Mouse (Mus musculus): ENCODE measurements around the gene Cebpe. TPM values are rescaled to one million over a fixed set of nuclear protein-coding genes. Genes with fewer than 3 reads are reported as not detected.

Cebpe gene
- total RNA-seq, 1 experiment = not detected

DNA sequence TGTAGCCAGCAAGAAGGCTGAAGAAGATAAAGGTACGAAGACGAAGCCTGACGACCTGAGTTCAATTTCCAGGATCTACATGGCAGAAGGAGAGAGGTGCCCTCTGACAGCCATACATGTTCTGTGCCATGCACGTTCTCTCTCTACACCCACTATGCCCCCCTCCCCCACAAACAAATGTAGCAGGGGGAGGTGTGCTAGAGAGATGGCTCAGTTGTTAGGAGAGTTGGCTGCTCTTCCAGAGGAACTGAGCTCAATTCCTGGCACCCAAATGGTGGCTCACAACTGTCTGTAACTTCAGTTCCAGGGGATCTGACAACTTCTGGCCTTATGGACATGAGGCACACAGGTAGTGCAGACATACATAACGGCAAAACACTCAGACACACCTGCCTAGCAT is 35.7 kb downstream of the Cebpe start:
- TF ChIP-seq ZNF384 (IDR thresholded peaks at IDR 0.05; ENCODE audit: low read depth, low read length) = no peak
- no peak for TF ChIP-seq CHD2 (IDR thresholded peaks at IDR 0.05; ENCODE audit: low read depth, low read length)
- no peak for TF ChIP-seq HCFC1 (IDR thresholded peaks at IDR 0.05; ENCODE audit: borderline replicate concordance, insufficient read depth, low read length)
- no peak for TF ChIP-seq MAFK (IDR thresholded peaks at IDR 0.05; ENCODE audit: insufficient read depth, low read depth, low read length)
- no peak for TF ChIP-seq ZC3H11A (IDR thresholded peaks at IDR 0.05; ENCODE audit: borderline replicate concordance, low read depth, low read length)
- H3K27ac ChIP-seq (ENCODE audit: insufficient read depth, low read depth, low read length, poor library complexity, severe bottlenecking) = peak overlapping the region; percentile 12; the same call in 1 of the 2 replicates
- H3K4me1 ChIP-seq (ENCODE audit: control insufficient read depth in 2 of 2, insufficient read depth in 2 of 2, low read length in 2 of 2, poor library complexity in 1 of 2) = no peaks in the 10 kb centered on the region
- peaks cover 14% of the 10 kb centered on the region for H3K36me3 ChIP-seq (ENCODE audit: control insufficient read depth, insufficient read depth, low read length, poor library complexity, severe bottlenecking)
- no peaks in the 10 kb centered on the region for H3K9me3 ChIP-seq (ENCODE audit: control insufficient read depth, insufficient read depth, low read depth, low read length)
- DNase-seq (ENCODE audit: low read depth, low spot score) = no peak
- H3K9ac ChIP-seq (ENCODE audit: insufficient read depth, low read depth, low read length, poor library complexity, severe bottlenecking) = no peak overlapping the region
- in situ Hi-C loops (cut with MboI; ENCODE audit: low sequenced_read_pairs in 2 of 2, unreplicated experiment in 2 of 2) = no loop called here
- no peak overlapping the region for H3K4me3 ChIP-seq (ENCODE audit: insufficient read depth in 1 of 2, low read depth in 1 of 2, low read length in 2 of 2, poor library complexity in 1 of 2, severe bottlenecking in 1 of 2)

- in situ Hi-C loops (cut with MboI; ENCODE audit: low sequenced_read_pairs in 2 of 2, unreplicated experiment in 2 of 2) = no loop called here
- no peak for DNase-seq (ENCODE audit: low read depth, low spot score)
- H3K9me3 ChIP-seq (ENCODE audit: control insufficient read depth, insufficient read depth, low read depth, low read length) = no peaks in the 10 kb centered on the region
- H3K27ac ChIP-seq (ENCODE audit: insufficient read depth, low read depth, low read length, poor library complexity, severe bottlenecking) = no peak overlapping the region
- H3K4me1 ChIP-seq (ENCODE audit: control insufficient read depth in 2 of 2, insufficient read depth in 2 of 2, low read length in 2 of 2, poor library complexity in 1 of 2) = no peaks in the 10 kb centered on the region
- H3K9ac ChIP-seq (ENCODE audit: insufficient read depth, low read depth, low read length, poor library complexity, severe bottlenecking) = no peak overlapping the region
- H3K4me3 ChIP-seq (ENCODE audit: insufficient read depth in 1 of 2, low read depth in 1 of 2, low read length in 2 of 2, poor library complexity in 1 of 2, severe bottlenecking in 1 of 2) = no peak overlapping the region
- H3K36me3 ChIP-seq (ENCODE audit: control insufficient read depth, insufficient read depth, low read length, poor library complexity, severe bottlenecking) = peaks cover 14% of the 10 kb centered on the region
- TF ChIP-seq HCFC1 (IDR thresholded peaks at IDR 0.05; ENCODE audit: borderline replicate concordance, insufficient read depth, low read length) (no peak), ZNF384 (IDR thresholded peaks at IDR 0.05; ENCODE audit: low read depth, low read length) (no peak), MAFK (IDR thresholded peaks at IDR 0.05; ENCODE audit: insufficient read depth, low read depth, low read length) (no peak), ZC3H11A (IDR thresholded peaks at IDR 0.05; ENCODE audit: borderline replicate concordance, low read depth, low read length) (no peak)
These were observed 37.7 kb downstream of the Cebpe start for GRCm38 (mm10) chr14:54674317-54674716.

- Histone ChIP-seq H3K9ac (ENCODE audit: insufficient read depth, low read depth, low read length, poor library complexity, severe bottlenecking) (no peak overlapping the region), H3K4me1 (ENCODE audit: control insufficient read depth in 2 of 2, insufficient read depth in 2 of 2, low read length in 2 of 2, poor library complexity in 1 of 2) (no peaks in the 10 kb centered on the region), H3K4me3 (ENCODE audit: insufficient read depth in 1 of 2, low read depth in 1 of 2, low read length in 2 of 2, poor library complexity in 1 of 2, severe bottlenecking in 1 of 2) (no peak overlapping the region), H3K36me3 (ENCODE audit: control insufficient read depth, insufficient read depth, low read length, poor library complexity, severe bottlenecking) (peaks cover 15% of the 10 kb centered on the region), H3K27ac (ENCODE audit: insufficient read depth, low read depth, low read length, poor library complexity, severe bottlenecking) (no peak overlapping the region), H3K9me3 (ENCODE audit: control insufficient read depth, insufficient read depth, low read depth, low read length) (no peaks in the 10 kb centered on the region)
- in situ Hi-C loops (cut with MboI; ENCODE audit: low sequenced_read_pairs in 2 of 2, unreplicated experiment in 2 of 2) = no loop called here
- TF ChIP-seq HCFC1 (IDR thresholded peaks at IDR 0.05; ENCODE audit: borderline replicate concordance, insufficient read depth, low read length) (no peak), ZC3H11A (IDR thresholded peaks at IDR 0.05; ENCODE audit: borderline replicate concordance, low read depth, low read length) (0 out of 2 replicates have a peak, but pooled peaks have one; percentile 2), CHD2 (IDR thresholded peaks at IDR 0.05; ENCODE audit: low read depth, low read length) (no peak), MAFK (IDR thresholded peaks at IDR 0.05; ENCODE audit: insufficient read depth, low read depth, low read length) (no peak)
- no peak for DNase-seq (ENCODE audit: low read depth, low spot score)
These were observed 42.6 kb downstream of the Cebpe start for GRCm38 (mm10) chr14:54669381-54669780.

DNA sequence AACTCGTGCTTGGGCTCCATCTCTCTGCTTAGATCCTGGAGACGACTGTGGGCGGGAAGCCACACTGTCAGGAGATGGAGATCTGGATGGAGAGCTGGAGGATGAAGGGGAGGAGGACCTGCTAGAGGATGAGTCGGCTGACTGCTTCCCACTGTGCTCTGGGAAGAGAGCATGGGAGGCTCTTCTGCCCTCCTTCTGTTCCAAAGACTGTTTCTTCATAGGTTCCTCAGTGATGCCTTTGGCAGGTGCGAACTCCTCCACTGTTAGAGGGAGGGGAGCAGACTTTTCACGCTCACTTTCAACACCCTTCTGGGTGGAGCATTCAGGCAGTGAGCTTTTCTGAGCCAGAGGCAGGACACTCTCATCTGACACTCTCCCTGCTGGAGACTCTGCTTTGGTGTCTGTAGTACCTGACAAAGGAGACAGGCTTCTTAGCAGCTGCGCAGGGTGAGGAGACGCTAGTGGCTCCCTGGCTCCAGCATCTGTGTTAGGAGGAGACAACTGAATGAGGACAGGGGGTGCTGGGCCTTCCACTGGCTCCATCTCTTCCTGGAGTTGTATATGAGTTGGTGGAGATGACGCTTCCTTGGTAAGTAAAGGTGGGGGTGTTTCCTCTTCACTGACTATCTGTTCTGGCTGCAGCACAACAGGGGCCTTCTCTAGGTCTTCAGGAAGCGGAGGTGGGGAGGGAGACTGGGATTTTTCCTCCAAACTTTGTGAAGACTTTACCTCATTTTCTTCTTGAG is 47.3 kb downstream of the Cebpe start:
- no peak for DNase-seq (ENCODE audit: low read depth, low spot score)
- Histone ChIP-seq H3K4me3 (ENCODE audit: insufficient read depth in 1 of 2, low read depth in 1 of 2, low read length in 2 of 2, poor library complexity in 1 of 2, severe bottlenecking in 1 of 2) (no peak overlapping the region), H3K36me3 (ENCODE audit: control insufficient read depth, insufficient read depth, low read length, poor library complexity, severe bottlenecking) (peaks cover 40% of the 10 kb centered on the region), H3K9me3 (ENCODE audit: control insufficient read depth, insufficient read depth, low read depth, low read length) (no peaks in the 10 kb centered on the region), H3K4me1 (ENCODE audit: control insufficient read depth in 2 of 2, insufficient read depth in 2 of 2, low read length in 2 of 2, poor library complexity in 1 of 2) (no peaks in the 10 kb centered on the region), H3K9ac (ENCODE audit: insufficient read depth, low read depth, low read length, poor library complexity, severe bottlenecking) (no peak overlapping the region), H3K27ac (ENCODE audit: insufficient read depth, low read depth, low read length, poor library complexity, severe bottlenecking) (no peak overlapping the region)
- no peak for TF ChIP-seq CHD2 (IDR thresholded peaks at IDR 0.05; ENCODE audit: low read depth, low read length)
- no peak for TF ChIP-seq ZNF384 (IDR thresholded peaks at IDR 0.05; ENCODE audit: low read depth, low read length)
- TF ChIP-seq ZC3H11A (IDR thresholded peaks at IDR 0.05; ENCODE audit: borderline replicate concordance, low read depth, low read length) = no peak
- TF ChIP-seq HCFC1 (IDR thresholded peaks at IDR 0.05; ENCODE audit: borderline replicate concordance, insufficient read depth, low read length) = no peak
- no peak for TF ChIP-seq MAFK (IDR thresholded peaks at IDR 0.05; ENCODE audit: insufficient read depth, low read depth, low read length)
- in situ Hi-C loops (cut with MboI; ENCODE audit: low sequenced_read_pairs in 2 of 2, unreplicated experiment in 2 of 2) = no loop called here

Other genes with a start within 250 kb of the Cebpe start
- 20.8 and 48.1 TPM in 2 replicates for gene Lrp10, start 248.0 kb downstream of the Cebpe start, total RNA-seq (2012; rRNA removed)
- 0.85 and 1.4 TPM in 2 replicates for gene Rem2, start 236.1 kb downstream of the Cebpe start, total RNA-seq (2012; rRNA removed)
- 71.4 and 96.2 TPM in 2 replicates for gene Prmt5, start 194.6 kb downstream of the Cebpe start, total RNA-seq (2012; rRNA removed)
- 24.5 and 40.3 TPM in 2 replicates for gene Haus4, start 157.6 kb downstream of the Cebpe start, total RNA-seq (2012; rRNA removed)
- gene Ajuba, start 134.6 kb downstream of the Cebpe start, total RNA-seq (2012; rRNA removed) = 65.1 and 94.1 TPM in 2 replicates
- 4.8 and 6.4 TPM in 2 replicates for gene 4931414P19Rik, start 106.2 kb downstream of the Cebpe start, total RNA-seq (2012; rRNA removed)
- 202 and 317 TPM in 2 replicates for gene Psmb5, start 94.2 kb downstream of the Cebpe start, total RNA-seq (2012; rRNA removed)
- 0.11 TPM in 1 of 2 replicates, not detected in the other for gene Psmb11, start 90.7 kb downstream of the Cebpe start, total RNA-seq (2012; rRNA removed)
- gene Gm17606, start 71.2 kb downstream of the Cebpe start, total RNA-seq (2012; rRNA removed) = not detected in 2 replicates
- gene Cdh24, start 70.8 kb downstream of the Cebpe start, total RNA-seq (2012; rRNA removed) = 3.2 and 6.3 TPM in 2 replicates
- gene 1700123O20Rik, start 26.0 kb downstream of the Cebpe start, total RNA-seq (2012; rRNA removed) = 26.7 and 34.3 TPM in 2 replicates
- 121 and 196 TPM in 2 replicates for gene Acin1, start 25.2 kb downstream of the Cebpe start, total RNA-seq (2012; rRNA removed)
- gene Gm29776, start 13.3 kb downstream of the Cebpe start, total RNA-seq (2012; rRNA removed) = 0.09 and 0.26 TPM in 2 replicates
- 0.36 and 0.48 TPM in 2 replicates for gene Slc7a8, start 69.8 kb upstream of the Cebpe start, total RNA-seq (2012; rRNA removed)
- 1.5 and 1.9 TPM in 2 replicates for gene Rnf212b, start 102.0 kb upstream of the Cebpe start, total RNA-seq (2012; rRNA removed)
- gene Homez, start 158.8 kb upstream of the Cebpe start, total RNA-seq (2012; rRNA removed) = 2.5 and 3.9 TPM in 2 replicates
- 0.62 and 0.74 TPM in 2 replicates for gene Ppp1r3e, start 165.4 kb upstream of the Cebpe start, total RNA-seq (2012; rRNA removed)
- gene Bcl2l2, start 171.2 kb upstream of the Cebpe start, total RNA-seq (2012; rRNA removed) = 7.7 and 9.4 TPM in 2 replicates
- gene Gm20521, start 171.3 kb upstream of the Cebpe start, total RNA-seq (2012; rRNA removed) = 0.71 and 0.79 TPM in 2 replicates
- 76.8 and 117 TPM in 2 replicates for gene Pabpn1, start 180.3 kb upstream of the Cebpe start, total RNA-seq (2012; rRNA removed)
- gene Slc22a17, start 201.0 kb upstream of the Cebpe start, total RNA-seq (2012; rRNA removed) = 5.2 and 16.2 TPM in 2 replicates
- gene Efs, start 214.0 kb upstream of the Cebpe start, total RNA-seq (2012; rRNA removed) = 10.8 and 28.3 TPM in 2 replicates
- gene Il25, start 220.5 kb upstream of the Cebpe start, total RNA-seq (2012; rRNA removed) = 0.27 and 0.74 TPM in 2 replicates
- gene Cmtm5, start 224.1 kb upstream of the Cebpe start, total RNA-seq (2012; rRNA removed) = 0.74 TPM in 1 of 2 replicates, not detected in the other